Mouse (Mus musculus) midbrain, embryonic 11.5 days (tissue): ENCODE data around the gene Olfr384. TPM values are rescaled to one million over a fixed set of nuclear protein-coding genes. Genes with fewer than 3 reads are reported as not detected.
"Not testable (repeated sequence)": the region's sequence is repeated elsewhere in the genome, so short reads cannot be mapped to it uniquely, and the experiment has no call there.

Experiments used
- ATAC-seq: fragments of 200-750 bp; cut with Nextera tagmentation; 2 replicates; pipeline ENCODE4 v1.8.0; 2017; ENCODE audit warnings: moderate TSS enrichment, moderate library complexity; ENCODE audit not compliant: low FRiP score
- DNase-seq: peaks from one replicate; pipeline ENCODE4 v3.0.0; 2015; ENCODE audit warnings: low spot score; ENCODE audit errors: missing footprints
- H3K27ac ChIP-seq: fragments of 300-500 bp; sonication (generic); 2 replicates; pipeline ENCODE4 v1.5.1; 2014; ENCODE audit warnings: low read depth, low read length
- H3K27me3 ChIP-seq: fragments of 300-500 bp; sonication (generic); 2 replicates; pipeline ENCODE4 v1.6.1; 2014; ENCODE audit warnings: mild to moderate bottlenecking, low read length, moderate library complexity, mixed read lengths; ENCODE audit not compliant: control insufficient read depth, insufficient read depth
- H3K36me3 ChIP-seq: fragments of 300-500 bp; sonication (generic); 2 replicates; pipeline ENCODE4 v1.6.1; 2014; ENCODE audit warnings: mild to moderate bottlenecking, low read length, moderate library complexity, mixed read lengths; ENCODE audit not compliant: control insufficient read depth, insufficient read depth
- H3K4me1 ChIP-seq: fragments of 300-500 bp; sonication (generic); 2 replicates; pipeline ENCODE4 v1.6.1; 2014; ENCODE audit warnings: low read length; ENCODE audit not compliant: control insufficient read depth, insufficient read depth
- H3K4me2 ChIP-seq: fragments of 300-500 bp; sonication (generic); 2 replicates; pipeline ENCODE4 v1.6.1; 2014; ENCODE audit warnings: mild to moderate bottlenecking, moderate library complexity
- H3K4me3 ChIP-seq: fragments of 300-500 bp; sonication (generic); 2 replicates; pipeline ENCODE4 v1.5.1; 2014; ENCODE audit warnings: low read depth, low read length
- H3K9ac ChIP-seq: fragments of 300-500 bp; sonication (generic); 2 replicates; pipeline ENCODE4 v1.6.1; 2014; ENCODE audit warnings: low read length
- H3K9me3 ChIP-seq: fragments of 300-500 bp; sonication (generic); 2 replicates; pipeline ENCODE4 v1.6.1; 2016; ENCODE audit warnings: low read length; ENCODE audit not compliant: control insufficient read depth
- WGBS: fragments of 180-500 bp; shearing (Covaris S2); extraction: QIAGEN DNeasy Blood & Tissue Kit; methylation state at CpG from one replicate; pipeline ENCODE4 v1.1.7; 2014; 5-methylcytosine and 5-hydroxymethylcytosine counted together
- polyA plus RNA-seq: library from polyadenylated mRNA; unstranded; fragments of >200 nt; fragmentation: Nextera tagmentation; extraction: Ambion mirVana; gene quantifications from 2 replicates; pipeline ENCODE4 v1.2.1, GENCODE M21; 2014

The Olfr384 gene
- not detected in 2 replicates for polyA plus RNA-seq

- Histone ChIP-seq H3K4me1 (no peaks in the 10 kb centered on the region), H3K9me3 (no peaks in the 10 kb centered on the region), H3K36me3 (no peaks in the 10 kb centered on the region), H3K27ac (no peak within 1 kb of the TSS), H3K9ac (no peak within 1 kb of the TSS), H3K27me3 (no peaks in the 10 kb centered on the region), H3K4me3 (no peak within 1 kb of the TSS), H3K4me2 (no peak within 1 kb of the TSS)
- ATAC-seq (no peak), DNase-seq (no peak)
Measured at GRCm38 (mm10) chr11:73598294-73598693, at the start of gene Olfr384. Gene Olfr384, plus strand, starts transcription at chr11:73598594.

- no peak overlapping the region for H3K27ac ChIP-seq
- ATAC-seq = no peak
Measured at GRCm38 (mm10) chr11:73579871-73580270, 18.5 kb upstream of the Olfr384 start.

GRCm38 (mm10) chr11:73583188-73583587, 15.2 kb upstream of the Olfr384 start:
- not testable (repeated sequence) for H3K9me3 ChIP-seq, H3K4me3 ChIP-seq, H3K9ac ChIP-seq, H3K27me3 ChIP-seq, H3K36me3 ChIP-seq, DNase-seq, H3K4me2 ChIP-seq, ATAC-seq, H3K4me1 ChIP-seq, H3K27ac ChIP-seq
- 88% methylated on average over 1 of the region's 1 CpGs for WGBS

More at GRCm38 (mm10) chr11:73579871-73580270, 18.5 kb upstream of the Olfr384 start:
- Histone ChIP-seq H3K4me1 (no peaks in the 10 kb centered on the region), H3K4me3 (no peak overlapping the region), H3K36me3 (no peaks in the 10 kb centered on the region), H3K27me3 (no peaks in the 10 kb centered on the region), H3K4me2 (no peak overlapping the region), H3K9me3 (peaks cover 12% of the 10 kb centered on the region; the same call in 1 of the 2 replicates), H3K9ac (no peak overlapping the region)
- DNase-seq = no peak

- Histone ChIP-seq H3K4me1 (no peaks in the 10 kb centered on the region), H3K9me3 (no peaks in the 10 kb centered on the region), H3K4me2 (no peak within 1 kb of the TSS), H3K9ac (no peak within 1 kb of the TSS), H3K27ac (no peak within 1 kb of the TSS), H3K36me3 (no peaks in the 10 kb centered on the region), H3K27me3 (no peaks in the 10 kb centered on the region), H3K4me3 (no peak within 1 kb of the TSS)
- no peak for DNase-seq
- no peak for ATAC-seq
Measured at GRCm38 (mm10) chr11:73592908-73593307, 5.5 kb upstream of the Olfr384 start, which contains the start of gene Olfr385. Gene Olfr385, minus strand, starts transcription at chr11:73593008.

Other genes starting within 250 kb of the Olfr384 start
- gene Olfr20, start 247.8 kb upstream of the Olfr384 start, polyA plus RNA-seq = not detected in 2 replicates
- gene Olfr376, start 227.3 kb upstream of the Olfr384 start, polyA plus RNA-seq = not detected in 2 replicates
- gene Olfr1, start 199.0 kb upstream of the Olfr384 start, polyA plus RNA-seq = not detected in 2 replicates
- not detected in 2 replicates for gene Olfr378, start 170.1 kb upstream of the Olfr384 start, polyA plus RNA-seq
- gene Olfr380, start 141.1 kb upstream of the Olfr384 start, polyA plus RNA-seq = not detected in 2 replicates
- gene Olfr381, start 107.0 kb upstream of the Olfr384 start, polyA plus RNA-seq = not detected in 2 replicates
- not detected in 2 replicates for gene Olfr382, start 81.4 kb upstream of the Olfr384 start, polyA plus RNA-seq
- not detected in 2 replicates for gene Olfr385, start 5.6 kb upstream of the Olfr384 start, polyA plus RNA-seq
- gene Zfp735, start 90.2 kb downstream of the Olfr384 start, polyA plus RNA-seq = not detected in 2 replicates
- gene Olfr389, start 182.1 kb downstream of the Olfr384 start, polyA plus RNA-seq = not detected in 2 replicates
- gene Olfr390, start 184.4 kb downstream of the Olfr384 start, polyA plus RNA-seq = not detected in 2 replicates
- not detected in 2 replicates for gene Olfr391-ps, start 204.5 kb downstream of the Olfr384 start, polyA plus RNA-seq
- not detected in 2 replicates for gene Olfr392, start 218.5 kb downstream of the Olfr384 start, polyA plus RNA-seq